Mouse (Mus musculus): ENCODE results near the gene Eif5a2.

The Eif5a2 gene

GRCm38 (mm10) chr3:28814361-28814760, 33.3 kb downstream of the Eif5a2 start:
- DNase-seq: no peak

DNA sequence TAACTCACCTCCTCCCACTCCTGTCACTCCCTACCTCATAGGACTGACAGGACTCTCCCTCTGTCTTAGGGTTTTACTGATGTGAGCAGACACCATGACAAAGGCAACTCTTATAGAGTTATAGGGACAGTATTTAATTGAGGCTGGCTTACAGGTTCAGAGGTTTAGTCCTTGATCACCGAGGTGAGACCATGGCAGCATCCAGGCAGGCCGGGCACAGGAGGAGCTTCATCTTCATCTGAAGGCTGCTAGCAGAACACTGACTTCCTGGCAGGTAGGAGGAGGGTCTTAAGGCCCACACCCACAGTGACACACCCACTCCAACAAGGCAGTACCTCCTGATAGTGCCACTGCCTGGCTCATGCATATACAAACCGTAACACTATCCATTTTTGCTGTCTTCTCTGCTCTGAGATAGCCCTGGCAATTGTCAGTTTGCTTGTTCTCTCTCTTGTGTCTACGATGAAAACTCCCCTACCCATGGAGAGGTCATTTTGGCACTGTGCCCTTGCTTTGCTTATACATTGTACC, 35.0 kb downstream of the Eif5a2 start:
- DNase-seq: no peak

GRCm38 (mm10) chr3:28826272-28826671, 45.2 kb downstream of the Eif5a2 start:
- DNase-seq: no peak

- DNase-seq: no peak
Measured at GRCm38 (mm10) chr3:28827605-28828004, 46.5 kb downstream of the Eif5a2 start.

DNA sequence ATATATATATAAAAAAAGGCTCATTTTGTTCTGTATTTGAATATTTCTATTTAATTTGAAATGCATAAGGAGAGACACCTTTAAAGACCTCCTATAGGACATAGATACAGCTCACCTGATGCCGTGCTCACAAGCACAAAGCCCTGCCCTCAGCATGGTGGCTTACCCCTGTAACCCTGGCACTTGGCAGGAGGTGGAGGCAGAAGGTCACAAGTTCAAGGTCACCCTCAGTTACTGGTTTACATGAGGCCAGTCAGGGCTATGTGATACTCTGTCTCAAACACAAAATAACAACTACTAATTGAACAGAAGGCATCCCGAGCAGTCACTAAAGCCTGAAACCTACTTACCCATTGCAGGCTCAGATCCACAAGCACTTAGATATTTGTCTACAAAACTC, 48.4 kb downstream of the Eif5a2 start:
- DNase-seq: no peak

DNA sequence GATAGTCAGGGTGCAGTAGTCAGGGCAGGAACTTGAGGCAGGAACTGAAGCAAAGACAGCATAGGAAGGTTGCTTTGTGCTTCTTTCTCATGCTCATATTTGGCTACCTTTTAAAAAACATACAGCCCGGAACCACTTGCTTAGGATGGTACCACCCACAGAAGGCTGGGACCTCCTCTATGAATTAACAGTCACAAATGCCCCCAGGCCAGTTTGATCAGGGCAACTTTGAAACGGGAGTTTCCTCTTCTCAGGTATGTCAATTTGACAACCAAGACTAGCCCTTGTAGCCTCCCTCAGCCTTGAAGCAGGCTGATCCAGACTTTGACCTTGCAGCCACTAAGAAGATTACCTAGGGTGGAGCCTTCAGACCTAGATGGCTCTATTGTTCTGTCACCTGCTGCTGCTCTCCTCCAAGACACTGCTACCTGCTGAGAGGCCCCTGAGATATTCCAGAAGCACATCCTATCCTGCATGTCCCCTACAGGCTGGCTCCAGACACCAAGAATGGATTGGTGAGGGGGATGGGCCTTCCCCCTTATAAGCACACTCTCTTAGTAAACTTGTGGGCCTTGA, 55.8 kb downstream of the Eif5a2 start:
- no peak for DNase-seq

- no peak for DNase-seq
Measured at GRCm38 (mm10) chr3:28841886-28842649, 61.0 kb downstream of the Eif5a2 start.

GRCm38 (mm10) chr3:28843231-28843630, 62.2 kb downstream of the Eif5a2 start:
- DNase-seq: no peak

DNA sequence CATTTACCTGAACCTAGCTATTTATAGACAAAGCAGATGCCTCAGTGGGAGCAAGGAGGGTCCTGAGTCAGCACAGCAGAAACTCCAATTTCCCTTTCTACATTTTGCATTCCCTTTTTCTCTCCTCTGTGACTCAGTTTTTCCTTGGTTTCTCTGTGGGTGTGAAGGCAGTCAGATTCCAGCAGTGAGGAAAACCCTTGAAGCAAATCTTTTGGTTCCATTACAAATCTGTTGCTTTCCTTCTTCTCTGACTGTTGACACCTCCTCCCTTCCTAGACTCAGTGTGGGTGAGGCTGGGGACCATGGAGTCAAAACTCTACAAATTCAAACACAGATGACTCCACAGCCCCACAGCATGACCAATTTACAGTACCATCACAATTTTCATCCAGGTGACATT, 66.0 kb downstream of the Eif5a2 start:
- no peak for DNase-seq
